In the genomic region with DNA sequence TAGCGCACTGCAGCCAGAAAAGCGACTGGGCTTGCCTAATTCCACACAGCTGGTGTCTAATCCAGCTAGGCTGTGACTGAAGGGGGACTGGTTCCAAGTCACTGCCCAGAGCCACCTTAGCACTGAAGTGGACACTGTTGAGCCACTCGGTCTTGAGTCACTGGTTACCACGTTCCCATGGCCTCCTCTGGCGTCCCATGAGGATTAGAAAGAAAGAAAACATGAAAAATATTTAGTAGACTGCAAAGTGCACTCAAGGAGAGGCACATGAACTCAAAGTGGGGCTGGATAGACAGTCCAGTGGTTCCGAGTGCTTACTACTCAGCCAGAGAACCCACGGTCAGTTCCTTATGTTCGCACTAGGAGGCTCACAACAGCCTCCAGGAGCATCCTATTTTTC, we compare ENCODE assay signal across 20 mouse cellular contexts. TPM values are rescaled to one million over a fixed set of nuclear protein-coding genes. Genes with fewer than 3 reads are reported as not detected.
A peak's percentile ranks its signal among the peaks of the same experiment; 100 is the strongest.
DNase-seq lines count a peak whose midpoint lies in the region; ATAC-seq and TF ChIP-seq lines count a peak whose summit lies in the region.
"Had no signal": no experiment of that assay in that cellular context is flagged by ENCODE, and none has a peak within 500 bp of the region (broad histone marks: within the 10 kb centered on the region; RNA-seq: fewer than 3 reads in every experiment).

No protein-coding gene starts in this region.

- no peaks in the 10 kb centered on the region for H3K4me1 ChIP-seq in lung, postnatal 0 days (ENCODE audit: insufficient read depth, low read depth, low read length)
- H3K4me1 ChIP-seq in forebrain, embryonic 16.5 days (replicated peaks; ENCODE audit: control insufficient read depth, insufficient read depth, low read length), result no peaks in the 10 kb centered on the region
- H3K4me1 ChIP-seq: forebrain, embryonic 15.5 days; heart, embryonic 15.5 days; hindbrain, embryonic 15.5 days had no signal

- H3K27ac ChIP-seq in lung, postnatal 0 days (ENCODE audit: low read length), result 0 out of 2 replicates have a peak overlapping the region, but pooled peaks have one; percentile 4
- H3K27ac ChIP-seq in forebrain, embryonic 16.5 days (ENCODE audit: low read length), result no peak overlapping the region
- H3K27ac ChIP-seq: embryonic facial prominence, embryonic 12.5 days; forebrain, embryonic 15.5 days; heart, embryonic 15.5 days; hindbrain, embryonic 15.5 days had no signal

- ATAC-seq in lung, postnatal 0 days, result peak; percentile 91
- ATAC-seq in forebrain, embryonic 16.5 days, result no peak
- ATAC-seq: CD4-positive, CD25-positive, alpha-beta regulatory T cell, adult 4 months; forebrain, embryonic 15.5 days; intestine, embryonic 16.5 days had no signal

- H3K9me3 ChIP-seq in lung, postnatal 0 days (ENCODE audit: low read length), result no peaks in the 10 kb centered on the region
- H3K9me3 ChIP-seq in forebrain, embryonic 16.5 days (ENCODE audit: control insufficient read depth, low read length), result no peaks in the 10 kb centered on the region
- H3K9me3 ChIP-seq: embryonic facial prominence, embryonic 12.5 days; forebrain, embryonic 15.5 days; G1E; heart, embryonic 15.5 days; hindbrain, embryonic 15.5 days had no signal

- H3K36me3 ChIP-seq in lung, postnatal 0 days (ENCODE audit: insufficient read depth, low read length), result no peaks in the 10 kb centered on the region
- no peaks in the 10 kb centered on the region for H3K36me3 ChIP-seq in forebrain, embryonic 16.5 days (ENCODE audit: control insufficient read depth, insufficient read depth)
- H3K36me3 ChIP-seq: embryonic facial prominence, embryonic 12.5 days; forebrain, embryonic 15.5 days; G1E; heart, embryonic 15.5 days; hindbrain, embryonic 15.5 days had no signal

- H3K9ac ChIP-seq in lung, postnatal 0 days (replicated peaks; ENCODE audit: low read depth), result no peak overlapping the region
- H3K9ac ChIP-seq in forebrain, embryonic 16.5 days (replicated peaks; ENCODE audit: low read depth, low read length), result no peak overlapping the region
- H3K9ac ChIP-seq: embryonic facial prominence, embryonic 12.5 days; forebrain, embryonic 15.5 days; heart, embryonic 15.5 days; hindbrain, embryonic 15.5 days had no signal

- peak; percentile 40; the same call in 1 of the 2 replicates for TF ChIP-seq CTCF in lung, postnatal 0 days (IDR thresholded peaks at IDR 0.05)

- DNase-seq in heart, adult 11 months, result peak; percentile 96
- no peak for DNase-seq in heart, postnatal 14 days
- peak; percentile 84 for DNase-seq in lung, postnatal 0 days (ENCODE audit: low spot score)
- DNase-seq in lung, postnatal 10 days, result no peak
- DNase-seq in adipocyte (ENCODE audit: low spot score), result peak; percentile 18
- DNase-seq in left cerebral cortex, postnatal 10 days (ENCODE audit: extremely low spot score in 1 of 2, low spot score in 2 of 2), result no peak
- DNase-seq: B cell, adult 2 months; cerebellum, adult 11-12 months; cerebellum, adult 9-10 months; cerebellum, postnatal 25 days; gastrocnemius, postnatal 36 days had no signal

- intact Hi-C loops in heart, postnatal 14 days (cut with DNase I), result no loop called here
- intact Hi-C loops in left cerebral cortex, postnatal 10 days (cut with DNase I), result no loop called here

- H3K27me3 ChIP-seq in lung, postnatal 0 days (replicated peaks; ENCODE audit: insufficient read depth, low read length), result no peaks in the 10 kb centered on the region
- no peaks in the 10 kb centered on the region for H3K27me3 ChIP-seq in forebrain, embryonic 16.5 days (replicated peaks; ENCODE audit: control insufficient read depth, insufficient read depth, low read length)
- H3K27me3 ChIP-seq: embryonic facial prominence, embryonic 12.5 days; forebrain, embryonic 15.5 days; heart, embryonic 15.5 days; hindbrain, embryonic 15.5 days had no signal

- H3K4me3 ChIP-seq in lung, postnatal 0 days (ENCODE audit: low read depth, low read length), result no peak overlapping the region
- H3K4me3 ChIP-seq in forebrain, embryonic 16.5 days (replicated peaks; ENCODE audit: low read length), result no peak overlapping the region
- H3K4me3 ChIP-seq: embryonic facial prominence, embryonic 12.5 days; forebrain, embryonic 15.5 days; heart, embryonic 15.5 days; hindbrain, embryonic 15.5 days had no signal

- TF ChIP-seq EP300 in lung, postnatal 0 days (IDR thresholded peaks at IDR 0.05), result peak; percentile 90

- H3K4me2 ChIP-seq in lung, postnatal 0 days (replicated peaks; ENCODE audit: low read depth, low read length), result no peak overlapping the region
- H3K4me2 ChIP-seq in forebrain, embryonic 16.5 days (ENCODE audit: low read length), result no peak overlapping the region
- H3K4me2 ChIP-seq: embryonic facial prominence, embryonic 12.5 days; forebrain, embryonic 15.5 days; heart, embryonic 11.5 days; heart, embryonic 15.5 days; hindbrain, embryonic 15.5 days had no signal

- WGBS in lung, postnatal 0 days, result 64% methylated on average over 8 of the region's 8 CpGs
- 91% methylated on average over 8 of the region's 8 CpGs for WGBS in forebrain, embryonic 16.5 days

RNA-seq across cellular contexts. Expression of a gene that starts 18.9 kb away (rescaled TPM):
- 100 to 1,000 TPM; 163 to 172 TPM for total RNA-seq in heart, postnatal 14 days (2021)
- 207 and 208 TPM in 2 replicates for polyA plus RNA-seq in lung, postnatal 0 days (2015; fragmentation: Nextera tagmentation; extraction: Ambion mirVana)
- 10 to 100 TPM; 45.8 to 47.4 TPM for total RNA-seq in left cerebral cortex, postnatal 10 days (2021)
- 21.4 and 23.5 TPM in 2 replicates for polyA plus RNA-seq in forebrain, embryonic 16.5 days (2015; fragmentation: Nextera tagmentation; extraction: Ambion mirVana)
- polyA plus RNA-seq: CD4-positive, CD25-positive, alpha-beta regulatory T cell, adult 4 months had no signal

Comparison
In these comparisons a context has a peak if more than half of its experiments do, and no peak if none do; other contexts are left out.
1. DNase-seq: peak in heart, adult 11 months (single experiment), lung, postnatal 0 days (single experiment) and adipocyte (single experiment); none in heart, postnatal 14 days (0 of 2), lung, postnatal 10 days (single experiment) and left cerebral cortex, postnatal 10 days (0 of 2).